Comparison of ENCODE assay signal across 8 mouse cellular contexts in the genomic region with DNA sequence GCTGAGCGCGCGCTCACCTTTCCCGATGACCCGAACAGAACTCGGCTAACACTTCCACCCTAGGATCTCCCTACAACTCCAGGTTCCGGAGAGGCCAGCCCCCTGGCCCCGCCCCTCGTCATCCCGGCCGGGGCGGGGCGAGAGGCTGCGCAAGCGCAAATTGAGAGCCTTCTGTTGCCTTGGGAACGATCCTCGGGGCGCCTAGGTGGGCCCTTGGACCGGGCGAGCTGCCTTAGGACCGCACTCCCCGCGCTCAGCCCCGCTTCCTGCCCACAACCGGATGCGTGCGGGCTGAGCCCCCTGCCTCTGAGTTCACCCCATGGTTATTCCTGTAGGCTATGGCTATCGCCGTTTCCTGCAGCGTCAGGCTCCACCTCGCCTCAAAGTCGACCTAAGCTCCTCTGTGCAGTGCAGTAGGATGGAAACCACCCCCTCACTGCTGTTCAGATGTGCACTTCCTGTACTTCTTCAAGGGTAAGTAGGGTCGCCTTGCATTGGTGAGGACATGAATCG. TPM values are rescaled to one million over a fixed set of nuclear protein-coding genes. Genes with fewer than 3 reads are reported as not detected.
DNase-seq lines count a peak whose midpoint lies in the region; ATAC-seq and TF ChIP-seq lines count a peak whose summit lies in the region.

A gene (minus strand): TSS at position 103 of the 513 bp plus-strand sequence.
A gene (plus strand): TSS at position 163 of the 513 bp plus-strand sequence.

- peak within 1 kb of the TSS; percentile 73 for H3K4me2 ChIP-seq in heart, embryonic 12.5 days
- H3K4me2 ChIP-seq in kidney, postnatal 0 days (ENCODE audit: low read length) = peak within 1 kb of the TSS; percentile 76
- peak within 1 kb of the TSS; percentile 91 for H3K4me2 ChIP-seq in liver, embryonic 11.5 days
- peak within 1 kb of the TSS; percentile 80 for H3K4me2 ChIP-seq in stomach, embryonic 14.5 days (replicated peaks; ENCODE audit: low read depth, low read length)

- under 1% methylated on average over 34 of the region's 34 CpGs for WGBS in heart, embryonic 12.5 days
- WGBS in kidney, postnatal 0 days = 1% methylated on average over 32 of the region's 34 CpGs
- under 1% methylated on average over 34 of the region's 34 CpGs for WGBS in liver, embryonic 11.5 days
- under 1% methylated on average over 34 of the region's 34 CpGs for WGBS in stomach, embryonic 14.5 days

- H3K4me1 ChIP-seq in heart, embryonic 12.5 days (replicated peaks) = peaks cover 12% of the 10 kb centered on the region
- no peaks in the 10 kb centered on the region for H3K4me1 ChIP-seq in kidney, postnatal 0 days (replicated peaks; ENCODE audit: insufficient read depth, low read length)
- H3K4me1 ChIP-seq in liver, embryonic 11.5 days (replicated peaks; ENCODE audit: control insufficient read depth, insufficient read depth, low read length) = peaks cover 5% of the 10 kb centered on the region; the same call in 1 of the 2 replicates
- peaks cover 4% of the 10 kb centered on the region; the same call in 1 of the 2 replicates for H3K4me1 ChIP-seq in stomach, embryonic 14.5 days (ENCODE audit: control insufficient read depth, insufficient read depth, low read length)

- no peaks in the 10 kb centered on the region for H3K27me3 ChIP-seq in heart, embryonic 12.5 days (replicated peaks)
- no peaks in the 10 kb centered on the region for H3K27me3 ChIP-seq in kidney, postnatal 0 days (ENCODE audit: insufficient read depth, low read length)
- no peaks in the 10 kb centered on the region for H3K27me3 ChIP-seq in liver, embryonic 11.5 days (replicated peaks; ENCODE audit: control insufficient read depth, insufficient read depth, low read length)
- no peaks in the 10 kb centered on the region for H3K27me3 ChIP-seq in stomach, embryonic 14.5 days (ENCODE audit: control insufficient read depth, insufficient read depth, low read length)

- H3K36me3 ChIP-seq in heart, embryonic 12.5 days = peaks cover 35% of the 10 kb centered on the region
- H3K36me3 ChIP-seq in kidney, postnatal 0 days (ENCODE audit: insufficient read depth, low read length) = peaks cover 11% of the 10 kb centered on the region; the same call in 1 of the 2 replicates
- H3K36me3 ChIP-seq in liver, embryonic 11.5 days (ENCODE audit: control insufficient read depth, insufficient read depth, low read length) = peaks cover 1% of the 10 kb centered on the region; the same call in 1 of the 2 replicates
- peaks cover 4% of the 10 kb centered on the region; the same call in 1 of the 2 replicates for H3K36me3 ChIP-seq in stomach, embryonic 14.5 days (ENCODE audit: control insufficient read depth, insufficient read depth, low read length)

- peak; percentile 83 to 87 for DNase-seq in B cell, adult 2 months
- peak; percentile 92 for DNase-seq in brain, adult 2 months (ENCODE audit: low read depth, low spot score)
- DNase-seq in kidney, postnatal 0 days (ENCODE audit: low spot score) = peak; percentile 92
- DNase-seq in liver, embryonic 11.5 days (ENCODE audit: low spot score) = peak; percentile 90
- peak; percentile 88 for DNase-seq in naive thymus-derived CD4-positive, alpha-beta T cell, adult 2 months (ENCODE audit: low read depth)

- peak within 1 kb of the TSS; percentile 89 for H3K9ac ChIP-seq in heart, embryonic 12.5 days
- peak within 1 kb of the TSS; percentile 91 for H3K9ac ChIP-seq in kidney, postnatal 0 days (ENCODE audit: low read depth, low read length)
- H3K9ac ChIP-seq in liver, embryonic 11.5 days (ENCODE audit: low read depth, low read length) = peak within 1 kb of the TSS; percentile 82
- peak within 1 kb of the TSS; percentile 78 for H3K9ac ChIP-seq in stomach, embryonic 14.5 days (replicated peaks; ENCODE audit: low read depth, low read length)

- peak; percentile 98 for ATAC-seq in erythroblast, adult 5-6 weeks (replicated peaks; ENCODE audit: low FRiP score, poor library complexity, severe bottlenecking)
- peak; percentile 94 for ATAC-seq in heart, embryonic 12.5 days (ENCODE audit: insufficient number of reproducible peaks, low FRiP score)
- peak; percentile 95 for ATAC-seq in kidney, postnatal 0 days (replicated peaks; ENCODE audit: low FRiP score, low read depth)
- ATAC-seq in liver, embryonic 11.5 days (replicated peaks; ENCODE audit: low FRiP score) = peak; percentile 96
- peak; percentile 96 for ATAC-seq in stomach, embryonic 14.5 days (ENCODE audit: insufficient number of reproducible peaks, insufficient read depth, low FRiP score, low read depth)

- H3K9me3 ChIP-seq in heart, embryonic 12.5 days (replicated peaks) = no peaks in the 10 kb centered on the region
- no peaks in the 10 kb centered on the region for H3K9me3 ChIP-seq in kidney, postnatal 0 days (replicated peaks; ENCODE audit: low read length)
- no peaks in the 10 kb centered on the region for H3K9me3 ChIP-seq in liver, embryonic 11.5 days (ENCODE audit: control insufficient read depth, low read length)
- H3K9me3 ChIP-seq in stomach, embryonic 14.5 days (ENCODE audit: control insufficient read depth, low read depth, low read length) = no peaks in the 10 kb centered on the region

- no peak for TF ChIP-seq CTCF in kidney, postnatal 0 days (IDR thresholded peaks at IDR 0.05; ENCODE audit: low read depth)

- H3K4me3 ChIP-seq in heart, embryonic 12.5 days = peak within 1 kb of the TSS; percentile 82
- peak within 1 kb of the TSS; percentile 89 for H3K4me3 ChIP-seq in kidney, postnatal 0 days (replicated peaks; ENCODE audit: low read depth, low read length)
- peak within 1 kb of the TSS; percentile 93 for H3K4me3 ChIP-seq in liver, embryonic 11.5 days (ENCODE audit: low read depth, low read length)
- peak within 1 kb of the TSS; percentile 83 for H3K4me3 ChIP-seq in stomach, embryonic 14.5 days (ENCODE audit: low read depth, low read length)

- H3K27ac ChIP-seq in heart, embryonic 12.5 days (ENCODE audit: poor library complexity, severe bottlenecking) = peak within 1 kb of the TSS; percentile 82
- H3K27ac ChIP-seq in kidney, postnatal 0 days = peak within 1 kb of the TSS; percentile 91
- H3K27ac ChIP-seq in liver, embryonic 11.5 days (ENCODE audit: low read depth, low read length) = peak within 1 kb of the TSS; percentile 83
- H3K27ac ChIP-seq in stomach, embryonic 14.5 days (ENCODE audit: low read length) = peak within 1 kb of the TSS; percentile 61; the same call in 1 of the 2 replicates

RNA-seq across cellular contexts. Expression of the first gene that starts in this region (rescaled TPM):
- 16.9 and 30.4 TPM in 2 replicates for total RNA-seq in erythroblast, adult 5-6 weeks (2015; ENCODE audit: low replicate concordance)
- total RNA-seq in erythroblast, adult 5-6 weeks (2017; ENCODE audit: low replicate concordance) = 5.9 and 18.3 TPM in 2 replicates
- 76.0 and 76.1 TPM in 2 replicates for polyA plus RNA-seq in heart, embryonic 12.5 days (2016; fragmentation: Nextera tagmentation; extraction: Ambion mirVana)
- polyA plus RNA-seq in kidney, postnatal 0 days (2015; fragmentation: Nextera tagmentation; extraction: Ambion mirVana) = 129 and 140 TPM in 2 replicates
- polyA plus RNA-seq in liver, embryonic 11.5 days (2014; fragmentation: Nextera tagmentation; extraction: Ambion mirVana) = 57.1 and 63.0 TPM in 2 replicates
- polyA plus RNA-seq in stomach, embryonic 14.5 days (2014; fragmentation: Nextera tagmentation; extraction: Ambion mirVana) = 111 and 125 TPM in 2 replicates

RNA-seq across cellular contexts. Expression of the second gene that starts in this region (rescaled TPM):
- total RNA-seq in erythroblast, adult 5-6 weeks (2015; ENCODE audit: low replicate concordance) = 13.4 and 15.4 TPM in 2 replicates
- 9.1 and 15.0 TPM in 2 replicates for total RNA-seq in erythroblast, adult 5-6 weeks (2017; ENCODE audit: low replicate concordance)
- 20.9 and 22.7 TPM in 2 replicates for polyA plus RNA-seq in heart, embryonic 12.5 days (2016; fragmentation: Nextera tagmentation; extraction: Ambion mirVana)
- 45.2 and 45.6 TPM in 2 replicates for polyA plus RNA-seq in kidney, postnatal 0 days (2015; fragmentation: Nextera tagmentation; extraction: Ambion mirVana)
- polyA plus RNA-seq in liver, embryonic 11.5 days (2014; fragmentation: Nextera tagmentation; extraction: Ambion mirVana) = 14.3 and 14.7 TPM in 2 replicates
- 30.0 and 32.3 TPM in 2 replicates for polyA plus RNA-seq in stomach, embryonic 14.5 days (2014; fragmentation: Nextera tagmentation; extraction: Ambion mirVana)

Comparison
In these comparisons a context has a peak if more than half of its experiments do, and no peak if none do; other contexts are left out.
1. Peak in every context shown above with its lines: DNase-seq, ATAC-seq, H3K4me3 ChIP-seq and H3K27ac ChIP-seq.